Mouse (Mus musculus): ENCODE results near the gene Ipo7. TPM values are rescaled to one million over a fixed set of nuclear protein-coding genes. Genes with fewer than 3 reads are reported as not detected.

The Ipo7 gene
- polyA plus RNA-seq, 1 experiment from 2014 or later, result 21.8 TPM

DNA sequence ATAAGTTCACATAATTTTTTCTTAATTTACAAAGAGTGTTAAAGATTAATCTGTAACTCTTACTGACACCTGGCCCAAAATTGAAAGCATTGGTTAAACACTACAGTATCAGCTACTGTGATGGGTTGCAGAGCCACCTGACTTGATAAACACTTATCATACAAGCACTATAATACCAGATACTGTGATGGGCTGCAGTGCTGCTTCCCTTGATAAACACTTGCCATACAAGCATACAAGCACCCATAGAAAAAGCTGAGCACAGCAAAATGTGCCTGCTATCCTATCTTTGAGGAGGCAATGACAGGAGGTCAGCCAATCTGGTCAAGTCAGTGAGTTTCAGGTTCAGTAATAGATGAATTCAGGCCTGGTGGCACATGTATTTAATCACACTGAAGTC lies 67.1 kb downstream of the Ipo7 start:
- H3K27ac ChIP-seq (ENCODE audit: low read depth), result no peak overlapping the region
- no peak for DNase-seq
- no peak overlapping the region for H3K4me3 ChIP-seq (ENCODE audit: low read depth, low read length)
- no peak for ATAC-seq (ENCODE audit: insufficient read depth)
- H3K36me3 ChIP-seq (ENCODE audit: insufficient read depth), result peaks cover 93% of the 10 kb centered on the region
- no peaks in the 10 kb centered on the region for H3K27me3 ChIP-seq (ENCODE audit: insufficient read depth, low read length)
- no peak overlapping the region for H3K9ac ChIP-seq
- no peaks in the 10 kb centered on the region for H3K4me1 ChIP-seq (ENCODE audit: insufficient read depth)
- 0 out of 2 replicates have a peak, but pooled peaks cover 2% of the 10 kb centered on the region for H3K9me3 ChIP-seq (ENCODE audit: low read depth, low read length)
- H3K4me2 ChIP-seq, result no peak overlapping the region
- no peak for TF ChIP-seq CTCF (IDR thresholded peaks at IDR 0.05; ENCODE audit: low read depth)

DNA sequence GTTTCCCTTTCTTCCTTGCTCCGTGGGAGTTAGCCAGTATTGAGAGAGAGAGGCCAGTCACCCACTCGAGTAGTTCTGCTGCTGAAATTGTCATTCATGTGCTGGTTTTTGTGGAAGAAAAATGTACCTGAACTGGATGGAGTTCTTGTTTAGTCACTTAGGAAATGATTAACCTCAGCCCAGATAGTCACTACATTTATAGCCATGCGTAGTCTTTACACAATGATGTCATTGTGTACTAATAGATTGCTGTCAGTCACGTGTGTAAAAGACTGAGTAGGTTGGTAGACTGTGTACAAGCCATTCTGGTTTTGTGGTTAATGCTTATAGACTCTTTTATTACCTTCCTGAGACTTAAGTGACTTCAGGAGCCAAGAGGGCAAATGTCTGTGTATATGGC lies 69.8 kb downstream of the Ipo7 start:
- H3K9ac ChIP-seq, result no peak overlapping the region
- no peaks in the 10 kb centered on the region for H3K27me3 ChIP-seq (ENCODE audit: insufficient read depth, low read length)
- no peak overlapping the region for H3K4me2 ChIP-seq
- ATAC-seq (ENCODE audit: insufficient read depth) (peak; percentile 83; the same call in 1 of the 2 replicates), DNase-seq (peak; percentile 77)
- WGBS, result 56% methylated on average over 4 of the region's 4 CpGs
- peaks cover 91% of the 10 kb centered on the region for H3K36me3 ChIP-seq (ENCODE audit: insufficient read depth)
- H3K4me3 ChIP-seq (ENCODE audit: low read depth, low read length), result no peak overlapping the region
- no peaks in the 10 kb centered on the region for H3K4me1 ChIP-seq (ENCODE audit: insufficient read depth)
- TF ChIP-seq CTCF (IDR thresholded peaks at IDR 0.05; ENCODE audit: low read depth), result no peak
- no peaks in the 10 kb centered on the region for H3K9me3 ChIP-seq (ENCODE audit: low read depth, low read length)
- H3K27ac ChIP-seq (ENCODE audit: low read depth), result peak overlapping the region; percentile 74

DNA sequence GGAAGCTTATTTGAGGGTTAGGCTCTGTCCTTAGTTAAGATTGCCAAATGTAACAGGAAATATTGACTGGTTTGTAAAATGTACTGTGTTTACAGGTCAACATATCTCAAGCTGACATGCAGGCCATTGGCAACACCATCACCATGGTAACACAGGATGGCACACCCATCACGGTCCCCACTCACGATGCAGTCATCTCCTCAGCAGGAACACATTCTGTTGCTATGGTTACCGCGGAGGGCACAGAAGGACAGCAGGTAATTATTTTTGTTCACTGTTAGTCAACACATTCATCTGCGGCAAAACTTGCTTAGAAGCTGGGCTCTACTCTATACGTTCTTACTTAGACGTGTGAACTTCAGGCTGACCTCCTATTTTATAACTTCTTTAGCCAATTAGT lies 73.6 kb downstream of the Ipo7 start:
- no peak for ATAC-seq (ENCODE audit: insufficient read depth)
- 81% methylated on average over 7 of the region's 7 CpGs for WGBS
- Histone ChIP-seq H3K4me1 (ENCODE audit: insufficient read depth) (no peaks in the 10 kb centered on the region), H3K4me2 (no peak overlapping the region), H3K9me3 (ENCODE audit: low read depth, low read length) (no peaks in the 10 kb centered on the region), H3K27ac (ENCODE audit: low read depth) (no peak overlapping the region), H3K27me3 (ENCODE audit: insufficient read depth, low read length) (no peaks in the 10 kb centered on the region), H3K9ac (no peak overlapping the region), H3K4me3 (ENCODE audit: low read depth, low read length) (no peak overlapping the region), H3K36me3 (ENCODE audit: insufficient read depth) (peaks cover 92% of the 10 kb centered on the region)
- TF ChIP-seq CTCF (IDR thresholded peaks at IDR 0.05; ENCODE audit: low read depth), result no peak
- DNase-seq, result no peak

DNA sequence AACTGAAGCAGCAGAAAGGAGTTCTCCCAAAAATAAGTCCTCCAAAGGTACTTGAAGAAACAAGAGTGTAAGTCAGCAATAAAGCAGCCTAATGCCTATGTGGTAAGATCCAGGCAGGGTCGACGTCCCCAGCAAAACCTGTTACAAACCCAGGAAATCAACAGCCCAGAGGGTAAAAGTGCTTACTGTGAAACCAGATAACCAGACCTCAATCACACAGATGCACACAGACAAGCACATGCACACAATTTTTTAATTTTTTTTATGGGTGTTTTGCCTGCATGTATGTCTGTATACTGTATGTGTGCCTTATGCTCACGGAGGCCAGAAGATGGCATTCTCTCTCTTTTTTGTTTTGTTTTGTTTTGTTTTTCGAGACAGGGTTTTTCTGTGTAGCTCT lies 78.3 kb downstream of the Ipo7 start:
- H3K36me3 ChIP-seq (ENCODE audit: insufficient read depth), result peaks cover 61% of the 10 kb centered on the region

DNA sequence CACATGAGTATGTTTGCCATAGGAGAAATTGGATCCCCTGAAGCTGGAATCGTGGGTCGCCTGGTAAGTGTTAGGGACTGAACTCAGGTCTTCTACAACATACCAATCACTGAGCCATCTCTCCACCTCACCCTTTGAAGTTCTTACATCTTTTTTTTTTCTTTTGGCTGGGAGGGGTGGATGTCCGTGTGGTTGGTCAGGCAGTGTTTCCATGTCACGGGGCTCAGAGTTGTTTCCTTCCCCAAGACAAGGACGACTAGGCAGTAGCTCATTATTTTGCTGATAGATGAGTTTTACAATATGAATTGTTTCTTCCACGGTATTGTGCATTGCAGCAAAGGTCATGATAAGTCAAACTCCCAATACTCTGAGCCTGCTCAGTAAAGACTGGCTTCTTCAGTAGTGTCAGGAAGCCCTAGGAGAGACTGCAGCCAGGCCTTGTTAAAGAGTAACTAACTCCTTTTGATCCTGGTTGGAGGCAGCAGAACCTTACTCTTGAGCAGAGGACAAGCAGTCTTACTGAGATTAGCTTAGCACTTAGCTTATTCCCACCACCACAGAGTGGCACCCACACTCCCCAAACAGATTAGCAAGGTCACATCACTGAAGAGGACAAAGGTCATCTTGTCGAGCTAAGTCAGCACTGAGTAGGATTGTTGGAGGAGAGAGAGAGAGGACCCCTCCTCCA lies 79.2 kb downstream of the Ipo7 start:
- TF ChIP-seq CTCF (IDR thresholded peaks at IDR 0.05; ENCODE audit: low read depth), result no peak
- ATAC-seq (ENCODE audit: insufficient read depth) (0 out of 2 replicates have a peak, but pooled peaks have one; percentile 33), DNase-seq (no peak)
- WGBS, result 35% methylated on average over 7 of the region's 7 CpGs
- Histone ChIP-seq H3K9ac (no peak overlapping the region), H3K4me3 (ENCODE audit: low read depth, low read length) (no peak overlapping the region), H3K27me3 (ENCODE audit: insufficient read depth, low read length) (no peaks in the 10 kb centered on the region), H3K36me3 (ENCODE audit: insufficient read depth) (peaks cover 52% of the 10 kb centered on the region), H3K4me2 (no peak overlapping the region), H3K4me1 (ENCODE audit: insufficient read depth) (peaks cover 5% of the 10 kb centered on the region; the same call in 1 of the 2 replicates), H3K27ac (ENCODE audit: low read depth) (peak overlapping the region; percentile 65), H3K9me3 (ENCODE audit: low read depth, low read length) (no peaks in the 10 kb centered on the region)

More for the DNA sequence above, 78.3 kb downstream of the Ipo7 start:
- ATAC-seq (ENCODE audit: insufficient read depth), result no peak
- Histone ChIP-seq H3K4me1 (ENCODE audit: insufficient read depth) (peaks cover 5% of the 10 kb centered on the region; the same call in 1 of the 2 replicates), H3K4me3 (ENCODE audit: low read depth, low read length) (no peak overlapping the region), H3K4me2 (no peak overlapping the region), H3K27ac (ENCODE audit: low read depth) (peak overlapping the region; percentile 55; the same call in 1 of the 2 replicates), H3K9me3 (ENCODE audit: low read depth, low read length) (no peaks in the 10 kb centered on the region), H3K27me3 (ENCODE audit: insufficient read depth, low read length) (no peaks in the 10 kb centered on the region), H3K9ac (no peak overlapping the region)
- TF ChIP-seq CTCF (IDR thresholded peaks at IDR 0.05; ENCODE audit: low read depth), result no peak
- 78% methylated on average over 4 of the region's 4 CpGs for WGBS
- DNase-seq, result no peak

DNA sequence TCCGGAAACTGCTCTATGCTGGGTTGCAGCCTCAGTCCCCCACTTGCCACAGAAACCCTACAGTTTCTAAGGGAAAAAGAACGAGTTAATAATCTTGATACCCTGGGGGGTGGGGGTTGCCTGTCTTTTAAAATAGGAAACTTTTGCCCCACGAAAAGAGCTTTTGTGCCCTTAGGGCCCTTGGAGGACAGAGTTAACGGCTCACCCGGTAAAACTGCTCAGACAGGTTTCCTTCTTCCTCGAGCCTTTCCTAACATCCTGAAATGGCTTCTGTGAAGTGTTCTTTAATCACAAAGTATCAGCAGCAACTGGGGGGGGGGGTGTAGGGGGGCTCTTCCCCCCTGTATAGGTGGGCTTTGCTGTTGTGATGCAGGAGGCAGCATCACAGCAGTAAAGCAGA lies 82.8 kb downstream of the Ipo7 start:
- Histone ChIP-seq H3K9me3 (ENCODE audit: low read depth, low read length) (no peaks in the 10 kb centered on the region), H3K4me3 (ENCODE audit: low read depth, low read length) (no peak overlapping the region), H3K27ac (ENCODE audit: low read depth) (peak overlapping the region; percentile 84), H3K36me3 (ENCODE audit: insufficient read depth) (peaks cover 16% of the 10 kb centered on the region), H3K9ac (no peak overlapping the region), H3K27me3 (ENCODE audit: insufficient read depth, low read length) (no peaks in the 10 kb centered on the region), H3K4me2 (peak overlapping the region; percentile 33; the same call in 1 of the 2 replicates), H3K4me1 (ENCODE audit: insufficient read depth) (peaks cover 5% of the 10 kb centered on the region; the same call in 1 of the 2 replicates)
- peak; percentile 65 for DNase-seq
- no peak for TF ChIP-seq CTCF (IDR thresholded peaks at IDR 0.05; ENCODE audit: low read depth)
- peak; percentile 28; the same call in 1 of the 2 replicates for ATAC-seq (ENCODE audit: insufficient read depth)
- WGBS, result 45% methylated on average over 6 of the region's 6 CpGs

DNA sequence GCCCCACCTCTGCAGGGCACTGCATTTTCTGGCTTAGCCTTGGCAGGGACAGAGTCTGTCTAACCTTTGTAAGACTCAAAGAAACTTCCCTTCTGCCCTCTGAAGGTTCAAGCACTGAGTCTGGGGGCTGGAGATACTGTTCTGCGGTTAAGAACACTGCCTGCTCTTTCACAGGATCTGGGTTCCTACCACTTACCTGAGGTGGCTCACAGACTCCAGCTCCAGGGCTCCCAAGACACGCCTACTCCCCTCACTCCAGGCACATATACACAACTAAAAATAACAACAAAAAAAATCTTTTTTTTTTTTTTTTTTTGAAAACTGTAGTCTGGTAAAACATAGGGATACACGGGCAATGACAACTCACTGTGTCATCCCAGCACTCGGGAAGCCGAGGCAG lies 83.2 kb downstream of the Ipo7 start:
- H3K4me2 ChIP-seq, result peak overlapping the region; percentile 33; the same call in 1 of the 2 replicates
- H3K9ac ChIP-seq, result no peak overlapping the region
- H3K4me1 ChIP-seq (ENCODE audit: insufficient read depth), result peaks cover 5% of the 10 kb centered on the region; the same call in 1 of the 2 replicates
- no peak for DNase-seq
- H3K4me3 ChIP-seq (ENCODE audit: low read depth, low read length), result no peak overlapping the region
- peak overlapping the region; percentile 84 for H3K27ac ChIP-seq (ENCODE audit: low read depth)
- H3K36me3 ChIP-seq (ENCODE audit: insufficient read depth), result peaks cover 12% of the 10 kb centered on the region; the same call in 1 of the 2 replicates
- 63% methylated on average over 5 of the region's 5 CpGs for WGBS
- H3K27me3 ChIP-seq (ENCODE audit: insufficient read depth, low read length), result no peaks in the 10 kb centered on the region
- no peaks in the 10 kb centered on the region for H3K9me3 ChIP-seq (ENCODE audit: low read depth, low read length)
- no peak for TF ChIP-seq CTCF (IDR thresholded peaks at IDR 0.05; ENCODE audit: low read depth)
- peak; percentile 52; the same call in 1 of the 2 replicates for ATAC-seq (ENCODE audit: insufficient read depth)
